Mouse (Mus musculus): Measurements from ENCODE around the gene Arhgap45. TPM values are rescaled to one million over a fixed set of nuclear protein-coding genes. Genes with fewer than 3 reads are reported as not detected.
A peak's percentile ranks its signal among the peaks of the same experiment; 100 is the strongest.

Arhgap45 gene
- polyA plus RNA-seq, 1 experiment from 2014 or later, result 8.0 TPM

- no peak overlapping the region for H3K4me3 ChIP-seq
- no peak for DNase-seq (ENCODE audit: extremely low spot score, low spot score)
- no peak overlapping the region for H3K27ac ChIP-seq
- no peaks in the 10 kb centered on the region for H3K27me3 ChIP-seq (ENCODE audit: poor library complexity, severe bottlenecking)
- peaks cover 63% of the 10 kb centered on the region for H3K36me3 ChIP-seq (replicated peaks)
- peaks cover 47% of the 10 kb centered on the region for H3K4me1 ChIP-seq
- no peaks in the 10 kb centered on the region for H3K9me3 ChIP-seq
- WGBS, result 92% methylated on average over 4 of the region's 4 CpGs
Measured at GRCm38 (mm10) chr10:80056506-80056905, 40.1 kb downstream of the Arhgap45 start.

GRCm38 (mm10) chr10:80056976-80057682 lies 40.7 kb downstream of the Arhgap45 start:
- Histone ChIP-seq H3K36me3 (replicated peaks) (peaks cover 69% of the 10 kb centered on the region), H3K27me3 (ENCODE audit: poor library complexity, severe bottlenecking) (no peaks in the 10 kb centered on the region), H3K27ac (0 out of 2 replicates have a peak overlapping the region, but pooled peaks have one; percentile 6), H3K4me3 (no peak overlapping the region), H3K9me3 (no peaks in the 10 kb centered on the region), H3K4me1 (peaks cover 40% of the 10 kb centered on the region)
- no peak for DNase-seq (ENCODE audit: extremely low spot score, low spot score)
- WGBS, result 91% methylated on average over 27 of the region's 27 CpGs

- Histone ChIP-seq H3K27me3 (ENCODE audit: poor library complexity, severe bottlenecking) (no peaks in the 10 kb centered on the region), H3K9me3 (no peaks in the 10 kb centered on the region), H3K4me3 (no peak overlapping the region), H3K27ac (peak overlapping the region; percentile 6; the same call in 1 of the 2 replicates), H3K36me3 (replicated peaks) (peaks cover 76% of the 10 kb centered on the region), H3K4me1 (peaks cover 34% of the 10 kb centered on the region)
- 81% methylated on average over 30 of the region's 30 CpGs for WGBS
- DNase-seq (ENCODE audit: extremely low spot score, low spot score), result no peak
Measured at GRCm38 (mm10) chr10:80057683-80058326, 41.4 kb downstream of the Arhgap45 start.

- Histone ChIP-seq H3K4me3 (no peak overlapping the region), H3K27me3 (ENCODE audit: poor library complexity, severe bottlenecking) (no peaks in the 10 kb centered on the region), H3K9me3 (no peaks in the 10 kb centered on the region), H3K27ac (no peak overlapping the region), H3K4me1 (peaks cover under 1% of the 10 kb centered on the region; the same call in 1 of the 2 replicates), H3K36me3 (replicated peaks) (peaks cover 76% of the 10 kb centered on the region)
- DNase-seq (ENCODE audit: extremely low spot score, low spot score), result no peak
- WGBS, result 91% methylated on average over 5 of the region's 5 CpGs
Measured at GRCm38 (mm10) chr10:80063104-80063503, 46.7 kb downstream of the Arhgap45 start.

- no peak overlapping the region for H3K27ac ChIP-seq
- no peaks in the 10 kb centered on the region for H3K4me1 ChIP-seq
- no peaks in the 10 kb centered on the region for H3K27me3 ChIP-seq (ENCODE audit: poor library complexity, severe bottlenecking)
- H3K4me3 ChIP-seq, result no peak overlapping the region
- 78% methylated on average over 23 of the region's 23 CpGs for WGBS
- H3K9me3 ChIP-seq, result no peaks in the 10 kb centered on the region
- DNase-seq (ENCODE audit: extremely low spot score, low spot score), result no peak
- H3K36me3 ChIP-seq (replicated peaks), result peaks cover 70% of the 10 kb centered on the region
Measured at GRCm38 (mm10) chr10:80063877-80064650, 47.6 kb downstream of the Arhgap45 start.

- Histone ChIP-seq H3K36me3 (replicated peaks) (peaks cover 25% of the 10 kb centered on the region), H3K27ac (no peak overlapping the region), H3K27me3 (ENCODE audit: poor library complexity, severe bottlenecking) (no peaks in the 10 kb centered on the region), H3K4me1 (peaks cover 12% of the 10 kb centered on the region), H3K4me3 (no peak overlapping the region), H3K9me3 (no peaks in the 10 kb centered on the region)
- WGBS, result 91% methylated on average over 6 of the region's 7 CpGs
- no peak for DNase-seq (ENCODE audit: extremely low spot score, low spot score)
Measured at GRCm38 (mm10) chr10:80069251-80069650, 52.8 kb downstream of the Arhgap45 start.

DNA sequence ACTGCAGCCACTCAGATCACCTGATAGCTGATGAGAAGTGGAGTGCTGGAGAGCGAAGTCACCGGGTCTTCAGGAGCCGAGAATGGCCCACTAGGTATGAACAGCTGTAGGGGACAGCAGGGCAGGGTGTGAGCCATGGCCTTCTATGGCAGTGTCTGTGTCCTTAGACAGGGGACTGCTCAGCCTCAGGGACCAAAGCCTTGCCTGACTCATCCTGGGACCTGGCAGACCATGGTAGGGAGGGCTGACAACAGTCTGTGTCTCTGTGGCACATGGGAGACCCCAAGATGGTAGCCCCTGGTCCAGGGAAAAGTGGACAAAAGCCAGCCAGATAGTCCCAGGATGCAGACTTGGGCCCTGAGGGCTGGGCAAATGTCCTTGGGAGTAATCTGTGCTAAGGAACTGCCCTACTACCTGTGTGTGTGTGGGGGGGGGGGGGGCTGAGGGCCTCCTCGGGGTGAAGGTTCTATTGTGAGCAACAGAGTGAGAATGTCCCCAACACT lies 53.5 kb downstream of the Arhgap45 start:
- Histone ChIP-seq H3K27me3 (ENCODE audit: poor library complexity, severe bottlenecking) (0 out of 2 replicates have a peak, but pooled peaks cover 6% of the 10 kb centered on the region), H3K4me1 (peaks cover 17% of the 10 kb centered on the region), H3K4me3 (no peak overlapping the region), H3K36me3 (replicated peaks) (peaks cover 19% of the 10 kb centered on the region), H3K27ac (0 out of 2 replicates have a peak overlapping the region, but pooled peaks have one; percentile 21), H3K9me3 (no peaks in the 10 kb centered on the region)
- no peak for DNase-seq (ENCODE audit: extremely low spot score, low spot score)
- WGBS, result 95% methylated on average over 4 of the region's 4 CpGs

GRCm38 (mm10) chr10:80070837-80071515 lies 54.5 kb downstream of the Arhgap45 start:
- DNase-seq (ENCODE audit: extremely low spot score, low spot score), result no peak
- peak overlapping the region; percentile 60 for H3K27ac ChIP-seq
- H3K9me3 ChIP-seq, result no peaks in the 10 kb centered on the region
- H3K4me3 ChIP-seq, result no peak overlapping the region; the same call in 1 of the 2 replicates
- H3K36me3 ChIP-seq (replicated peaks), result peaks cover 16% of the 10 kb centered on the region
- H3K4me1 ChIP-seq, result peaks cover 27% of the 10 kb centered on the region
- 81% methylated on average over 9 of the region's 9 CpGs for WGBS
- 0 out of 2 replicates have a peak, but pooled peaks cover 8% of the 10 kb centered on the region for H3K27me3 ChIP-seq (ENCODE audit: poor library complexity, severe bottlenecking)

- DNase-seq (ENCODE audit: extremely low spot score, low spot score), result no peak
- no peaks in the 10 kb centered on the region for H3K9me3 ChIP-seq
- H3K27me3 ChIP-seq (ENCODE audit: poor library complexity, severe bottlenecking), result 0 out of 2 replicates have a peak, but pooled peaks cover 8% of the 10 kb centered on the region
- H3K36me3 ChIP-seq (replicated peaks), result peaks cover 12% of the 10 kb centered on the region
- H3K4me1 ChIP-seq, result peaks cover 29% of the 10 kb centered on the region
- H3K27ac ChIP-seq, result peak overlapping the region; percentile 60
- no peak overlapping the region; the same call in 1 of the 2 replicates for H3K4me3 ChIP-seq
- WGBS, result 85% methylated on average over 3 of the region's 3 CpGs
Measured at GRCm38 (mm10) chr10:80071516-80071900, 55.1 kb downstream of the Arhgap45 start.

DNA sequence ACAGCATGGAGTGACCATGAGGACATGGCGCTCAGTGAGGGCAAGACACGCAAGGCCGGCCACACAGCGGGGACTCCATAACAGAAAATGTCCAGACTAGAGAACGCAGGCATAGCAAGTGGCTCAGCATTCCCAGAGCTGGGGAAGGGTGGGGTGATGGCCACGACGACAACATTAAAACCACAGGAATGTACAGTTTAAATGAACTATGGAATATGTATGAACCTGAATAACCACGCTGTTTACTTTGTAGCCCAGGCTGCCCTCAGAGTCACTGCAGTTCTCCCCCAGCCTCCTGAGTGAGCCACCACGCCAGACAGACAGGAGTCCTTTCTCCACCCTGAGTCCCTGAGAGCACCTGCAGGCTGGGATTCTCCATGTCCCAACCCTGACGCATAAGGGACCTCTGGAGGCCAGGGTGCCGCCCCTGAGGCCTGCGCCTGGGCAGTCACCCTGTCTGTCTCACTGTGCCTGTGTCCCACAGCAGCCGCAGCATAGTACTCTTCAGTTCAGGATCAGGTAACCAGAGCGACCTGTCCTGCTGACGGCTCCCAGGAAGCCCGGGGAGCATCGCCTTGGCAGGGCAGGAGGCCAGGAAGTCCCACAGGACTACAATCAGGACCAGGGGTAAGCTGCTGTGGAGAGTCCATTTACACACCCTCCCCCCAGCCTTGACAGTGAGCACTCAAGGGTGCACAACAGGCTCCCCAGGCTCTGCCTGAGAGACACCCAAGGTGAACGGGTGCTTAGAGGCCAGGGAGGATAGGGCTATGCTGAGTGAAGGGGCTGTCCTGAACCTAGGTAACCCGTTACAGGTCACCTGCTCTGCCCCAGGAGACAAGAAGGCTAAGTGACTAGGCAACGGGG lies 56.4 kb downstream of the Arhgap45 start:
- Histone ChIP-seq H3K9me3 (no peaks in the 10 kb centered on the region), H3K4me3 (no peak overlapping the region), H3K36me3 (replicated peaks) (peaks cover 16% of the 10 kb centered on the region; the same call in 1 of the 2 replicates), H3K27me3 (ENCODE audit: poor library complexity, severe bottlenecking) (0 out of 2 replicates have a peak, but pooled peaks cover 8% of the 10 kb centered on the region), H3K27ac (peak overlapping the region; percentile 35), H3K4me1 (peaks cover 29% of the 10 kb centered on the region)
- DNase-seq (ENCODE audit: extremely low spot score, low spot score), result no peak
- WGBS, result 86% methylated on average over 20 of the region's 20 CpGs

DNA sequence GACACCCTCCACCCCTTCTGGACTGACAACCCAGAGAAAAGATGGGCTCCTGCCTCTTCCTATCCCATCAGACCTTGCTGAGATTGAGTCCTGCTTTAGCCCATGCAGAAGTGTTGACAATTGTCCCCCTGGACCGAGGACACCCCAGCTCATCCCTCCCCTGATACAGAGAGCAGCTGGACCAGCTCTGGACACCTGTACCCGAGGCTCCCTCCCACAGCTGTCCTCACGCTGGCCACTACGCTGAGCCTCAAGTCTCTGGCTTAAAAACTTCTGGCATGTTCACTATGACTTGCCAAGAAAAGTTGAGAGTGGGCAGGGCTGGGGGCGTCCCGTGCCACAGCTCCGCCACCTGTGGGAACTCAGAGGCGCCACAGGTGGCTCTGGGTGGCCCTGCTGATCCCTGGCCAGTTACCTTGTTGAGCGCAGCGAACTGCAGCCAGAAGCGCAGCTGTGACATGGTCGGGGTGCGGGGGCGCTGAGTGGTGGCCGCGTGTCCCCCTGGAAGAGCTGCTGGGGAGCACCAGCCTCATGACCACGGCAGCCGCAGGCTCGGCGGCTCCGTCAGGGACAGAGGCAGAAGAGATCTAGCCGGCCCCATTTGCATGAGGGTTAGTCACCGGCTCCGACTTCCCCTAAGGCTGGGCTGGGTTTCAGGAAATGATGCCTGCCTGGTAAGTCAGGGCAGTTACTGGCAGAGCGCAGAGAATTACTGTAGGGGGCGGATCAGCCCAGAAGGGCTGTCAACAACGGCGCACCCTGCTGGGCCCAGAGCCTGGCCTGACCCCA lies 58.6 kb downstream of the Arhgap45 start:
- H3K27ac ChIP-seq, result peak overlapping the region; percentile 51; the same call in 1 of the 2 replicates
- 0 out of 2 replicates have a peak, but pooled peaks cover 8% of the 10 kb centered on the region for H3K27me3 ChIP-seq (ENCODE audit: poor library complexity, severe bottlenecking)
- whole genome bisulfite sequencing, result 19% methylated on average over 28 of the region's 28 CpGs
- H3K4me1 ChIP-seq, result peaks cover 29% of the 10 kb centered on the region
- H3K36me3 ChIP-seq (replicated peaks), result peaks cover 27% of the 10 kb centered on the region
- H3K4me3 ChIP-seq, result peak overlapping the region; percentile 27
- no peaks in the 10 kb centered on the region for H3K9me3 ChIP-seq
- no peak for DNase-seq (ENCODE audit: extremely low spot score, low spot score)

Data from forebrain, embryonic 10.5 days (tissue).